Mouse (Mus musculus): Measurements from ENCODE around the gene B230104I21Rik.

B230104I21Rik gene

DNA sequence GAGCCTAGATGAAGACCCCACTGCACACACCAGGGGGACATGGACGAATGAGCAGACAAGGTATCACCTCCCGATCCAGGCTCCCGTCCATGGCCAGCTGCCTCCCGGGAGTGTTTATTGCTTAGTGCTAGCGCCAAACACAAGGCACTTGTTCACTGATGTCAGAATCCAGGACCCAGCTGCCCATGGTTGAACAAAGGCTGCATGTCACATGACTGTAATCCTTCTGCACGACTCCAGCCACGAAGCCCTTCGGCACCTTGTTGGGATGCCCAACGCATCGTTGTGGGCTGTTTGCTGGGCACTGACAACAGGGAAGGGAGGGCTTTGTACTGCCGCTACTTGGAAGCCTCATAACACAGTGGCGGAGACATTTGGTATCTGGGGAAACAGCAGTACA, at the start of gene B230104I21Rik:
Gene B230104I21Rik (plus strand): TSS at position 367 of the 400 bp plus-strand sequence.
- no peak for DNase-seq (ENCODE audit: extremely low spot score, low spot score)

DNA sequence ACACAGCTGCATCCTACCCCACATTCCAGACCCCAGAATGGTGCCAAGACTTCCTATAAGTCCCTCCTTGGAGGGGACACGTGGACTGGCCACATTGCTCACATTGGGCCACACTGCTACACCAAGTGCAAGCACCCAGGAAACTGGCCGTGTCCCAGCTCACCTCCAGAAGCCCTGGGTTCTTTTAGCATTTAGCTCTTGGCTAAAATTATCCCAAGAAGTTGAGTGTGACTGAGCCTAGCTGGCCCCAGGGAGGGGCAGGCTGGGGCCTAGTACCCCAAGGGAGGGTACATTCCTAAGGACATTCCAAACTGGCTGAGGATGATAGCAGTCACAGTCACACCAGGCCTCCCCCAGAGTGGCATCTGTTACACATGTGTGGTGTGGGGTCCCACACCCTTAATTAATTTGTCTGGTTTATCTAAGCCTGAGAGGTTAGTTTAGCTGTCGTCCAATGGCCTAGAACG, 42.2 kb upstream of the B230104I21Rik start:
- no peak for DNase-seq (ENCODE audit: extremely low spot score, low spot score)

DNA sequence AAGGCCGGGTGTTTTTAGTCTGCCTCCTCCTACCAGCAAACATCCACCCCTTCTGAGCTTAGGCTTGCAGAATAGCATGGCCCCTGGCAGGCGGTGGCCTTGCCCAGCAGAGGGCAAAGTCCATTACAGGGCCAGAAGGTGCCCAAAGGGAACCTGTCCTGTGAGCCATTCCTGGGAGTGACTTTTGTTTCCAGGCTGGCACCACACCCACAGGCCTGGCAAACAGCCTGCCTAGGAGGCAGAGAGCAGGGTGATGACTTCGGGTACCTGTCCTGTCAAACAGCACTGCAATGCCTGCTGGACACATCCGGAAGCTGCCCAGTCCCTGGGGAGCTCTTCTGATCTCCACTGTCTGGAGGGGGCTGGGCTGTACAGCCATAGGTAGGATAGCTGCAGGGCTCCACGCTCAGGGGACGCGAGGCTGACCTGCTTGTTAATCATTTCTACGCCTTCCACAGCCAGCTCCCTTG, 41.6 kb upstream of the B230104I21Rik start:
- no peak for DNase-seq (ENCODE audit: extremely low spot score, low spot score)

DNA sequence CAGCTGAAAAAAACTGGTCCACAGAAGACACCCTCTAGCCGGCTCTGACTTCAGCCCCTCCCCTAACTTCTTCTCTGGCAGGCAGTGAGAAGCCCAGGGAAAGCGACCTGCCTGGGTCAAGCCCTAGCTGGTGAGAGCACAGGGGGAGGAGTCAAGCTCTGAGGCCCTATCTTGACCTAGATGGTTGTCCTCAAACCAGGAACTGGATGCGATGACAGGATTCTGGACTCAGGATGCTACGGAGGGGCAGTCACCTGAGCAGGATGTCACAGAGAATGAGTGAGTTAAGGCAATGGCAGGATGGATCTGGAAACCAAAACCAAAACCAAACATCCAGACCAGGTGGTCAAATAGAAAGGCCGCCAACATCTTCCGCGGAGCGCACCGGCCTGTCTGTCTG, 38.2 kb upstream of the B230104I21Rik start:
- DNase-seq (ENCODE audit: extremely low spot score, low spot score): peak; percentile 34

DNA sequence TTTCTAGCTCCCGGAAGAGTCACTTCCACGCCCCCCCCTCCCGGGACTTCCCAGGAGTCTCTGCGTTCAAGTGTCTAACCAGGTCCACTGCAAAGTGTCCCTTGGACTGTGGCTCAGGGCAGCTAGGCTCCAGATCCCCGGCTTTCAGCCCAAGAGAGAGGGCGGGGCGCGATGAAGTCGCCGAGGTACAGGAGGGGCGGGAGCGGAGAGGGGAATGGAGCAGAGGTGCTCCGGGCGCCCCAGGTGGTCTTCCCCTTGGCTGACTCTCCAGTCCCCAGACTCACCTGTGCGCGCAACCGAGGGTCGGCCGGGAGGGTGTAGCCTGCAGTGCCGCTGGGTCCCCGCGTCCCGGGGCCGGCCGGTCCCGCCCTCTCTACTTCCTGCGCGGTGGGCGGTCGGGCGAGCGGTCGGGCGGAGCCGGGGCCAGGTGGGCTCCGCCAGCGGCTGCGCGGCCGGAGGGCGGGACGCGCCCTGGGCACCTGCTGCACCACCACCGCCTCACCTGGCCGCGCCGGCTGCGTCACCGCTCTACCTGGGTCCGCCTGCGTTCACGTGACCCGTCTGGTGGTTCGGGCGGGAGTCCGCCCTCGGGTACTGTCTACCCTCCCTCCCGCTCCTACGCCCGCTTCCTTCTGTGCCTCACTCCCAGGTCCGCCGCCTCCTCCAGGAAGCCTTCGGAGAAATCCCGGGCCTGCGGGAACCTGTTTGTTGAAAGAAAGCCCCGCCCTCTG, 36.2 kb upstream of the B230104I21Rik start:
- peak; percentile 33 for DNase-seq (ENCODE audit: extremely low spot score, low spot score)

DNA sequence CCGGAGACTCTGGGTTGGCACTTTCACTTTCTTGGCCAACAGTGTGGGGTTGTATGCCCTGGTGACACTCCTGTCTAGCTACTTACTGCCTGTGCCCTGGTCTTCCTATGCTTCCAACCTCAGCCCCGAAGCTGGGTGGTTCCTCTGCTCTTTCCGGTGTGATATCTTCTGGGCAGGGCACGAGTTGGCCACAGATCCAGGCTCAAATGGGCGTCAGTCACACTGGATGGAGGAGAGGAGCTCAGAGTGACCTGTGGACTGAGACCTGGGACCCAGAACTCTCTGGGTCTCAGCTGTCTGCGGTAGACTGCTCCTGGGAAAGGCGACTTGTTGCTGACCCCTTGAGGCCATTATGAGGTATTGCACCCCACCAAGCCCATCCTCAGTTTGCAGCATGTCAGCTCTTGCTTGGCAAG, 34.5 kb upstream of the B230104I21Rik start, which contains the start of gene Arhgef16:
Gene Arhgef16 (minus strand): TSS at position 211 of the 416 bp plus-strand sequence.
- peak; percentile 70 for DNase-seq (ENCODE audit: extremely low spot score, low spot score)

DNA sequence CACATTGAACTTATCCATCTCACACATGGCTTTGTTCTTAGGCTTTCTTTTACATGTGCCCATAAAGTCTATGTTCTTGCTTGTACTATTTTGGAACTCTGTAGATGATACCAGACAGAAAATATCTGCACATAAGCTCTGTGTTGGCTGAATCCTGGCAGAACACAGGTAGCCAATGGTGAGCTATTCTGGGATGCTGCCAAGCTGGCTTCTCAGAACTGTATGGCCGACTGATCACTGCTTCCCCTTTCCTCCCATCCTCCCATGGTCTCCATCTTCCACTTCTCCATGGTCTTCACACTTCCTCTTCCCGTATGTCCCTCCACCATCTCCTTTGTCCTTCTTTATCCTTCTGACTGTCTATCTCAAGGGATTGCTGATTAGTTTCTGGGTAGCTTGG, 26.8 kb upstream of the B230104I21Rik start:
- DNase-seq (ENCODE audit: extremely low spot score, low spot score): no peak

DNA sequence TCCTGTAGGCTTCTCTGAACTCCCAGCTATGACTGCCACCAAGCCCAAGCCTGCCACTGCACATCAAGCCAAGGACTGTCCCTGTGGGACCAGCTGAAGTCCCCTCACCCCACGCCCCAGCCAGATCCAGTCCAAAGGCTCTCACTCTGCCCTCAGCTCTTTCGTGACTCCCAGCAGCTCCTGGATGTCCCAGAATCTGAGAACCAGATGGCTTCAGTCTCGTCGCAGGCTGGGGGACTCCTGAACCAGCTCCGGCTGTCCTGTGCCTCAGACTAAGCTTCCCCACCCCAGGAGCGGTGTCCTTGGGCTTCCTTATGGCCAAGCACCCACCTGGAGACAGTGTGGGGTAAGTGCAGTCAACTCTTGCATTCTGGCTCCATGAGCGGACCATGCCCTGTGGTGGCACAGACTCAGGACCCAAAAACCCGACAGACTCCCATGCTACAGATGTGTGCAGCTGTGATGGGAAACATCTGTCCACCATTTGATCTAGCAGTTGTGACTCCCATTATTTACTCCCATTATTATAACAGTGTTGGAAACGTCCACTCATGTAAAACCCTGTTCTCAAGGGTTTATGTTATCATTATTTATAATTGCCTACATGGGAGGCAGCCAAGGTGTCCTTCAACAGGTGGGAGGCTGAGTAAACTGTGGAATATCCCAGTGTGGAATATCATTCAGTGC, 25.2 kb upstream of the B230104I21Rik start:
- DNase-seq (ENCODE audit: extremely low spot score, low spot score): no peak

DNA sequence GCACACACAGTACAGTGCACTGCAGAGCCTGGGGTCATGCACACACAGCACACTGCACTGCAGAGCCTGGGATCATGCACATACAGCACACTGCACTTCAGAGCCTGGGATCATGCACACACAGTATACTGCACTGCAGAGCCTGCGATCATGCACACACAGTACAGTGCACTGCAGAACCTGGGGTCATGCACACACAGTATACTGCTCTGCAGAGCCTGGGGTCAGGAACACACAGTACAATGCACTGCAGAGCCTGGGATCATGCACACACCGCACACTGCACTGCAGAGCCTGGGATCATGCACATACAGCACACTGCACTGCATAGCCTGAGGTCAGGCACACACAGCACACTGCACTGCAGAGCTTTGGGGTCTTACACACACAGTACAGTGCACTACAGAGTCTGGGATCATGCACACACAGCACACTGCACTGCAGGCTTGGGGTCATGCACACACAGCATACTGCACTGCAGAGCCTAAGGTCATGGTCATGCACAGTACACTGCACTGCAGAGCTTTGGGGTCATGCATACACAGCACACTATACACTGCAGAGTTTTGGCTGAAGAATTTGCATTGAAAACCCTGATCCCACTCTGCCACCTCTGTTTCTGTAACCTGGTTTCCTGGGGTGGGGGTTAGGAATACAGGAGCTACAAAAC, 23.6 kb upstream of the B230104I21Rik start:
- no peak for DNase-seq (ENCODE audit: extremely low spot score, low spot score)

DNA sequence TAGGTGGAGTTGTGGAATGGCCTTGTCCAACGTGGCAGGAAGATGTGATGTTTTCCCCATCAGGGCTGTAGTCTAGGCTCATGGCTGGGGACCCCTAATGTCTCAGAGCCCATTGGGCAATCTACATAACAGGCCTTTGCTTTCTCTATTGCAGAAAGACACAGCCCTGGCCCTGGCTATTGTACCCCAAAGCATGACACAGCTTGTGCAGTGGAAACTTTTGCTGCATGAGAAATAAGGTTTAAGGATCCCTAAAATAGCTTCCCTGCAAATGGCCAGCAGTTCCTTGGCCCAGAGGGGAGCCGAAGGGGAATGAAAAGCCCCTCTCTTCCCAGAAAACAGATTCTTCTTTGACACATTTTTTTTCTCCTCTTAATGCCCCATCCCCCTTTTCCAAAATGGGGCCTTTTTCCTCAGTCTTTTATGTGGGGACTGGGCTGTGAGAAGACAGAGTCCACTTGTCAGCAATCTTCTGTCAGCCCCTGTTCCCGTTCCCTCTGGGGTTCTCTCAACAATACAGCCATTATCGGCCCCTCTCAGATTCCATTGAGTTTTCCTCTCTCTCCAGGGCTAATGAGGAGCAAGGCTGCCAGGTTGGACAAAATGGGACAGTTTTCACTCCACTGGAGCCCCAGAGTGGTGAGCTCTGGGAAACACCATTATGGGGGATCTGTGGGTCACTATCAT, 22.8 kb upstream of the B230104I21Rik start:
- DNase-seq (ENCODE audit: extremely low spot score, low spot score): no peak

DNA sequence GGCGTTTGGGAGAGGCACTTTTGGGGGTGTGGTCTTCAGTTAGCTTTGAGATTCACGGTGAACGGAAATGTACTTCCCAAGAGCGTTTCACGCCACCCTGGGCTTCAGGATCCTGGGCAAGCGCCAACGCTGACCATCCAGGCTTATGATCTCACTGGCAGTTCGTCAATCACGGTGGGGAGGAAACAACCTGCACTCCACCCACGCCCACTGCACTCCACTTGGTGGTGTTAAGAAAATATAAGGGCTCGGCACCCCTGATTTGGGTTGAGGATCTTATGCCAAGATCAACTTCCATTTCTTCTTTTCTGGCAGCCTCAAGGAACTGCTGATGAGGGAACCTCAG, 22.3 kb upstream of the B230104I21Rik start:
- DNase-seq (ENCODE audit: extremely low spot score, low spot score): no peak

DNA sequence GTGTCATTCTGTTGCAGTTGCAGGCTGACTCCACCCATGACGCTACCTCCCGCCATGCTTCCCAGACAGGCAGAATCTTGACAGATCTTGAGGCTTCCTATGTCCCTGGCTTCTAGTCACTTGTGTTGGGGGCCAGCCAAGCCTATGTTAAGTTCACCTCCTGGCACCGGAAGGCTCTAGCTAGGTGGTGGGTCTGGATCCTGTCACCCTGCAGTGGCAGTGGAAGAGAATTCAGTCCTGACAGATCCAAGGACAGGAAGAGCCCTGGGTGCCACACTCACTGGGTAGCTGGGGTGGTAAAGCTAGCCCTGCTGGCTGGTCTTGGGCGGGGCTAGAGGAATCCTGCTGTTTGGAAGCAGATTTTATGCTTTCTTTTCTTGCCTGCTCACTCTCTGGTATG, 10.5 kb upstream of the B230104I21Rik start:
- DNase-seq (ENCODE audit: extremely low spot score, low spot score): no peak

DNA sequence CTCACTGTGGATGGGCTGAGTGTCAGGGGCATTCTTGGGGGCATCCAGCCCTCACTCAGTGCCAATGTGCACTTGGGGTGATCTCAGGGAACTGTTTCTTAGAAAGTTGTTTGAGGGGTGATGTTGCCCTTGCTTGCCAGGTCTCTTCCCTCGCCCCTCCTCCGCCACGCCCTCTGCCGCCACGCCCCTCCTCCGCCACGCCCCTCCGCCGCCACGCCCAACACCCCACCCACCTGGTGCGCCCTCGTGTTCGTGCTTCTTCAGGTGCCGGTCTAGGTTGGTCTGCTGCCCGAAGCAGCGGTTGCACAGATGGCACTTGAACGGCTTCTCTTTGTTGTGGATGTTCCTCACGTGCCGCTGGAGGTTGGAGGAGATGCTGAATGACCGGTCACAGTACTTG, 7.5 kb upstream of the B230104I21Rik start:
- DNase-seq (ENCODE audit: extremely low spot score, low spot score): no peak

DNA sequence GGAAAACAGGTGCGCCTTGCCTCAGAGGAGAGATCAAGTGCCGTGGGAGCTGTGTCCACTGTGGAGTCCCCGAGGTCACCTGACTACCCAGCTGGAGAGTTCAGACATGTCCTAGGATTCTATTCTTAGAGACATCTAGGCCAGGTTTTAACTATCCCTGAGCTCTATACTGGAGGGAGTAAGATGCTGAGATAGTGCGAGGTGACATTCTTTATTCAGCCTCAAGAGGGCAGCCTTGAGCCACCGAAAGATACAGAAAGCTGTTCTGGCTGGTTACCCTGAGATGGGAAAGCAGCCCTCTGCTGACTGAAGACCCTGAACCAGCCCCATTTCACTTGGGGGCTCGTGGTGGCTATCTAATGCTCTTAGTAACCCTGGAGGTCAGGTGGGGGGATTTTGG, 7.1 kb upstream of the B230104I21Rik start:
- DNase-seq (ENCODE audit: extremely low spot score, low spot score): peak; percentile 84

DNA sequence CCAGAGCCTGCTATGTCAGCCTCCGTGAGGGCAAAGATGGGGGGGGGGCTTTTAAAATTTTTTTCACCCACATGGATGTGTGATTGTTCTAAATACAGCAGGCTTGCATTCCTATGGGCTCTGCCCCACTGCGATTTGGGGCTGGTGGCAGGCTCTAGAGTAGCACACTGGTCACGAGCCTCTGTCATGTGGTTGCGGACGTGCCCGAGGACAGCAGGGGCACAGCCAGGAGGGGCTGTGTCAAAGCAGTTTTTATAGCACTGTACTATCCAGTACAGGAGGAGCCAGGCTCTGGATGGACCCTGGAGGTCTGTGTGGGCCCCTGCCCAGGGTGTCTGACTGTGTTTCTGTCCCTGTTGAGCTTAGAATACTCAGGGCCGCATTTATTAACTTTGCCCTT, 5.9 kb upstream of the B230104I21Rik start:
- DNase-seq (ENCODE audit: extremely low spot score, low spot score): no peak

DNA sequence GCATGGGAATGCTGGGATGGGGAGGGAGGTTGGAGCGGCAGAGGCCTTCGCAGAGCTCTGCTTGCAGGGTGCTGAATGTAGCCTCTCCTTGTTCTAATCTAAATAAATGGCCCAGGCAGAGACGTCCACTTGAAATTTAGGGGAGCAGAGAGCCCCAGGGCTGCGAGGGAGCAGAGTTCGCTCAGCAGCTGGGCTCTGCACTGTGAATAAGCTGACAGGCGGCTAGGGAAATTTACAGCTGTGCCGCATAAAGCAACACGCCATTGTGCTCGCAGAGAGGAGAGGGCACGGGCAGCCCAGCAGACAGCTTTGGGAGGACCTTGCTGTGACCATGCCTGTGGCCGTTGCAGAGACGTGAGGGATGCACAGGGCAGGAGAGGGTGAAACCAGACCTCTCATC, 4.7 kb upstream of the B230104I21Rik start:
- DNase-seq (ENCODE audit: extremely low spot score, low spot score): peak; percentile 64

DNA sequence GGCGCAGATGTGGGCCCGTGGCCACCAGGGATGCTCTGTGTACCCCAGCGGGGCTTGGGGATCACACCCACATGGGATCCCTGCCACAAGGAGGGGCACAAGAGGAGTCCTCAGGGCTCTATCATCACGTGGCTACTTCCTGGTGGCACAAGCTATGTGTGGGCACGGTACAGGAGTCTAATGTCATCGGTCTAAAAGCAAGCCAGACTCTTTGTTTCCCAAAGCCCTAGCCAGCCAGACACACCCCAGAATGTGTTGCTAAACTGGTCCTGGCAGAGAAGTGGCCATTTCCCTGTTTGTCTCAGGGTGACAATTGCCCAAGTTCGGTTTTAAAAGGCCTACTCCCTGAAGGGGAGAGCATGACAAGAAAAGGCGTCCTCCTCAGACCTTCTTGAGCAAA, 2.6 kb upstream of the B230104I21Rik start:
- DNase-seq (ENCODE audit: extremely low spot score, low spot score): no peak

DNA sequence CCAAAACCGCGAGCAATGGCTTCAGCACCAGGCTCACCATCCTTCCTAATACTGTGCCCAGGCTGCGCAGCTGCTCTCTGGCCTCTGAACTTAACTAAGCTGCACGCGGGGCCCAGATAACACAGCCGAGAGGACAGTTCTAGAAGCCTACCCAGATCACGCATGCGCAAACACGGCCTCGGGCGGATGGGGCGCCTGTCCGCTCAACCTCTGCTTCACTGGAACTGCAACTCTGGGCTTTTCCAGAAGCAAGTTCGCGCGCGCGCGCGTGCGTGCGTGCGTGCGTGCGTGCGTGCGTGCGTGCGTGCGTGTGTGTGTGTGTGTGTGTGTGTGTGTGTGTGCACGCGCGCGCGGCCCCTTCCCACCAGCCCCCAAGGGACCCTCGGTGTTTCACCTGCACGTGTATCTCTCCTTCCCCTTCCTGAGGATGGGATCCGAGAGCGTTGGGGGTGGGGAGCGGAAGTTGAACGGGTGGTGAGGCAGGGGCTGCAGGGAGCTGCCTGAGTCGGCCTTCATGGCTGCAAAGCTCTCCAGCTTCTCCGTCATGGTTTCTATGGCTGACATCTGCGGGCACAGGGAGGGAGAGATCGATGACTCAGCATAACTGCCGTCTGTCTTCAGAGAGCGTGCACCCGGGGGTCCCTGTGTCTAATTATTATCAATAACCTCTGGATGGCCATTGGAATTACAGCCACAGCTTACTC, 1.1 kb upstream of the B230104I21Rik start:
- DNase-seq (ENCODE audit: extremely low spot score, low spot score): peak; percentile 53

DNA sequence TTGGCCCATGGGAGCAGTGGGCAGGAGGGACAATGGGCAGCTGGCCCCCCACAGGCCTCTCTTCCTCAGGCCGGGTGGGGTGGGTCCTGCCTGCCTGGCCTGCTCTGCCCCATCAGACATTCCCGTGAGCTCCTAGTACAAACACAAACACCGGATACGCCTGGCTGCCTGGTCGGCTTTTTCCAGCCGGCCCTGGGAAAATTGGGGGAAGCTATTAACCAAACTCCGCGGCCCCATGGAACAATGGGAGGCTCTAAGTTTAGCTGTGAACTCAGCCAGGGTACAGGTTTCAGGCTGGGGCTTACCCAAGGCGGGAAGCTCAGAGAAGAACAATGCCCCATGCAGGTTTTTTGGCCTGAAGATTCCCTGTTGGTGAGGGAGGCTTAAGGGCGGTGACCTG, 723 bp downstream of the B230104I21Rik start:
- DNase-seq (ENCODE audit: extremely low spot score, low spot score): peak; percentile 34

DNA sequence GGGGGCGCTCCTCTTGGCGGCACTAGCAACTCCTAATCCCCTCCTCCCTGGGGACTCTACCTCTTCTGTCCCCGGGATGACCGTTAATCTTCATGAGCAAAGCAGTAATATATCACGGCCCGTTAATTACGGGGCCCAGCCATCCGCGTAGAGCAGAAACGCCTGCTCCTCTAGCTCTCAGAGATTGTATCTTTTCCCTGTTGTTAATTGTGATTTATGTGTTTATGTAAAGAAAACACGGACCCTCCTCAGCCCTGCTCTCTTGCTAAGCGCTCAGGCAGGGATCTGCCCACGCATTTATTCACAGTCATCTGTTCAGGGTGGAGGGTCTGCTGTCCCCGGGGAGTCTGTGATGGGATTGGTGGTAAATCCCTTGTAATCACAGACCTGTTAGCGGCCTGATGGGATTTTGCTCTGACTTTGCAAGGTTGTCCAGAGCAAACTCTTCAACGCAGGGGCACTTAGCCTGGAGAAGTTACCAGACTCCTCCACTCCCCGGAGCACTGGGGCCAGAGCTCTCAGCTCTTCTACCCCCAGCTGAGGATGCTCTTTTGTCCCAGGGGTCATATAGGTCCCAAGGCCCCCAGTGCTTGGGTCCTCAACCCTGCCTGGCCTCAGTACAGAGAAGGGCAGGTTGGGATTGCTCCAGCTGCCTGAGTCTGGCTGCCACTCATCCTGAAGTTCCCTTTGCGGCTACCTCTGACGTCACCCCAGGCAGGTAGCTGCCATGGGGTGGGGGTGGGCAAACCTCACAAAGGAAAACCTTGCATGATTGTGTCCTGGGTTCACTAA, 11.0 kb downstream of the B230104I21Rik start:
- no peak for DNase-seq (ENCODE audit: extremely low spot score, low spot score)

Measured in neural tube, embryonic 10.5 days (tissue).